Mouse (Mus musculus): ENCODE results near the gene Casp8ap2. TPM values are rescaled to one million over a fixed set of nuclear protein-coding genes. Genes with fewer than 3 reads are reported as not detected.
A peak's percentile ranks its signal among the peaks of the same experiment; 100 is the strongest.

Gene Casp8ap2
- polyA plus RNA-seq, 1 experiment from 2014 or later, result 55.9 TPM

- no peak overlapping the region for H3K4me2 ChIP-seq
Observed at GRCm38 (mm10) chr4:32586596-32586995, 28.7 kb upstream of the Casp8ap2 start.

DNA sequence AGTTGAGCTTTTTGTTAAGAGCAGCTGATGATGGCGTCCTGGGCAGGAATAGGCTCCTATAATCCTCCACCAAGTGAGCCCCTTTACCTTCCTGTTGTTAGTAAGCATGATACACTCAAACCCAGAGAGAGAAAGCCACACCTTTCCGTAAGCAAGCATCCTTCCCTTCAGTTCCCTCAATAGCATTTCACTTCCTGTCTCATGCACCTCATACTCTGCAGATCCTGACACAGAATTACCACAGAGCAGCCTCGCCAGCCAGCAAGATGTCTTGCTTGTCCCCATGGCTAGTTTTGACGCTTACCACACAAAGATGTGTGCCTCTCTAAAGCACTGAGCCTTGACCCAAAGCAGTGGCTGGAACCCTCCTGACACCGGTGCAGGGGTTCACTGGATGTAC, 27.7 kb upstream of the Casp8ap2 start:
- Histone ChIP-seq H3K4me1 (no peaks in the 10 kb centered on the region), H3K4me3 (replicated peaks) (no peak overlapping the region), H3K27ac (no peak overlapping the region), H3K4me2 (no peak overlapping the region), H3K9me3 (no peaks in the 10 kb centered on the region), H3K36me3 (no peaks in the 10 kb centered on the region), H3K9ac (no peak overlapping the region), H3K27me3 (replicated peaks) (no peaks in the 10 kb centered on the region)
- no peak for ATAC-seq (ENCODE audit: insufficient read depth, low FRiP score, low read depth)
- 78% methylated on average over 5 of the region's 5 CpGs for WGBS

More at GRCm38 (mm10) chr4:32586596-32586995, 28.7 kb upstream of the Casp8ap2 start:
- WGBS, result 10% methylated on average over 9 of the region's 9 CpGs
- Histone ChIP-seq H3K4me1 (no peaks in the 10 kb centered on the region), H3K4me3 (replicated peaks) (no peak overlapping the region), H3K9ac (no peak overlapping the region), H3K27ac (no peak overlapping the region), H3K9me3 (no peaks in the 10 kb centered on the region), H3K27me3 (replicated peaks) (no peaks in the 10 kb centered on the region), H3K36me3 (no peaks in the 10 kb centered on the region)
- no peak for ATAC-seq (ENCODE audit: insufficient read depth, low FRiP score, low read depth)

DNA sequence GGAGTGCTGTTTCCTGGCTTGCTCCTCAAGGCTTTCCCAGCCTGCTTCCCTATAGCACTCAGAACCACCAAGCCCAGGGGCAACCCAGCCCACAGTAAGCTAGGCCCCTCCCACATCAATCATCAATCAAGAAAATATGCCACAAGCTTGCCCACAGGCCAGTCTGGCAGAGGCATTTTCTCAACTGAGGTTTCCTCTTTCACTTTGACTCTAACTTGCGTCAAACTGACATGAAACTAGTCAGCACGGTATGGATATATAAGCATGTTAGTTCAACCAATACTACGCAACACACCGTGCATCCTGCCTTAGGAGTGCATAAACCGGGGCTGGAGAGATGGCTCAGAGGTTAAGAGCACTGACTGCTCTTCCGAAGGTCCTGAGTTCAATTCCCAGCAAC, 27.0 kb upstream of the Casp8ap2 start:
- Histone ChIP-seq H3K36me3 (no peaks in the 10 kb centered on the region), H3K9ac (no peak overlapping the region), H3K4me1 (no peaks in the 10 kb centered on the region), H3K27me3 (replicated peaks) (no peaks in the 10 kb centered on the region), H3K4me3 (replicated peaks) (no peak overlapping the region), H3K27ac (no peak overlapping the region), H3K4me2 (no peak overlapping the region), H3K9me3 (no peaks in the 10 kb centered on the region)
- ATAC-seq (ENCODE audit: insufficient read depth, low FRiP score, low read depth), result no peak
- 79% methylated on average over 6 of the region's 6 CpGs for WGBS

- WGBS, result 21% methylated on average over 12 of the region's 12 CpGs
- H3K4me2 ChIP-seq, result no peak overlapping the region
- H3K4me1 ChIP-seq, result no peaks in the 10 kb centered on the region
- no peak for ATAC-seq (ENCODE audit: insufficient read depth, low FRiP score, low read depth)
- H3K9ac ChIP-seq, result no peak overlapping the region
- H3K27ac ChIP-seq, result no peak overlapping the region
- no peaks in the 10 kb centered on the region for H3K36me3 ChIP-seq
- H3K27me3 ChIP-seq (replicated peaks), result no peaks in the 10 kb centered on the region
- no peaks in the 10 kb centered on the region for H3K9me3 ChIP-seq
- H3K4me3 ChIP-seq (replicated peaks), result no peak overlapping the region
Observed at GRCm38 (mm10) chr4:32601135-32601534, 14.1 kb upstream of the Casp8ap2 start.

DNA sequence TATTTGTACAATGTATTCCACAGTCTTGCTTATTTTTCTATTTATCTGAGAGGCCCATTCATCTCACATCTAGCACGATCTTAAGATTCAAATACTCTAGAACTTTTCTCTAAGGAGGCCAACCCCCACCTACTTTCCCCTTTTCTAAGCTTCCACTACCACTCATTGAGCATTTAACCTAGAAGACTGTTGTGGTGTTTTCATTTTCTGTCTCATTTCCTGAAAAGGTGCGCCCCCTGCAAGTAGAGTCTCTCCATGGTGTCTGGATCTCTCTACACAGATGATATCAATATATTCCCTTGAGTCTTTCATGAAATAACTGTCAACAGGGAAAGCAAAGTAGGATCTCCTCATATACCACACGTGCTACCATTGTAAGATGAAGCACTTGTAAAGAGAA, 12.6 kb upstream of the Casp8ap2 start, which contains the start of gene Gja10:
Gene Gja10 (minus strand): TSS at position 101 of the 400 bp plus-strand sequence.
- no peaks in the 10 kb centered on the region for H3K27me3 ChIP-seq (replicated peaks)

GRCm38 (mm10) chr4:32621637-32622036, 6.4 kb downstream of the Casp8ap2 start:
- H3K4me1 ChIP-seq, result peaks cover 7% of the 10 kb centered on the region; the same call in 1 of the 2 replicates
- H3K4me3 ChIP-seq (replicated peaks), result no peak overlapping the region
- no peak overlapping the region for H3K4me2 ChIP-seq
- no peak overlapping the region for H3K27ac ChIP-seq
- H3K36me3 ChIP-seq, result no peaks in the 10 kb centered on the region
- no peaks in the 10 kb centered on the region for H3K9me3 ChIP-seq
- no peak for ATAC-seq (ENCODE audit: insufficient read depth, low FRiP score, low read depth)
- no peaks in the 10 kb centered on the region for H3K27me3 ChIP-seq (replicated peaks)
- no peak overlapping the region for H3K9ac ChIP-seq

More for the DNA sequence above, 12.6 kb upstream of the Casp8ap2 start, which contains the start of gene Gja10:
- H3K9ac ChIP-seq, result no peak within 1 kb of the TSS
- H3K4me1 ChIP-seq, result no peaks in the 10 kb centered on the region
- 62% methylated on average over 3 of the region's 3 CpGs for WGBS
- no peak within 1 kb of the TSS for H3K4me3 ChIP-seq (replicated peaks)
- H3K4me2 ChIP-seq, result no peak within 1 kb of the TSS
- no peak within 1 kb of the TSS for H3K27ac ChIP-seq
- H3K36me3 ChIP-seq, result no peaks in the 10 kb centered on the region
- no peak for ATAC-seq (ENCODE audit: insufficient read depth, low FRiP score, low read depth)
- no peaks in the 10 kb centered on the region for H3K9me3 ChIP-seq

- Histone ChIP-seq H3K36me3 (0 out of 2 replicates have a peak, but pooled peaks cover 7% of the 10 kb centered on the region), H3K4me3 (replicated peaks) (no peak overlapping the region), H3K27ac (no peak overlapping the region), H3K9me3 (no peaks in the 10 kb centered on the region), H3K9ac (no peak overlapping the region), H3K4me2 (no peak overlapping the region), H3K4me1 (no peaks in the 10 kb centered on the region), H3K27me3 (replicated peaks) (no peaks in the 10 kb centered on the region)
- WGBS, result 58% methylated on average over 5 of the region's 5 CpGs
- no peak for ATAC-seq (ENCODE audit: insufficient read depth, low FRiP score, low read depth)
Observed at GRCm38 (mm10) chr4:32651669-32652068, 36.4 kb downstream of the Casp8ap2 start.

- Histone ChIP-seq H3K36me3 (0 out of 2 replicates have a peak, but pooled peaks cover 4% of the 10 kb centered on the region), H3K27me3 (replicated peaks) (no peaks in the 10 kb centered on the region), H3K9ac (no peak overlapping the region), H3K4me3 (replicated peaks) (peak overlapping the region; percentile 96), H3K4me2 (peak overlapping the region; percentile 53), H3K4me1 (no peaks in the 10 kb centered on the region; the same call in 1 of the 2 replicates), H3K27ac (peak overlapping the region; percentile 64), H3K9me3 (no peaks in the 10 kb centered on the region)
- 55% methylated on average over 11 of the region's 11 CpGs for whole genome bisulfite sequencing
- no peak for ATAC-seq (ENCODE audit: insufficient read depth, low FRiP score, low read depth)
Observed at GRCm38 (mm10) chr4:32656146-32656904, 41.1 kb downstream of the Casp8ap2 start.

- H3K4me3 ChIP-seq (replicated peaks), result peak within 1 kb of the TSS; percentile 96
- 0 out of 2 replicates have a peak, but pooled peaks cover 4% of the 10 kb centered on the region for H3K36me3 ChIP-seq
- H3K27ac ChIP-seq, result peak within 1 kb of the TSS; percentile 64
- peak within 1 kb of the TSS; percentile 53 for H3K4me2 ChIP-seq
- no peaks in the 10 kb centered on the region; the same call in 1 of the 2 replicates for H3K4me1 ChIP-seq
- no peaks in the 10 kb centered on the region for H3K27me3 ChIP-seq (replicated peaks)
- no peaks in the 10 kb centered on the region for H3K9me3 ChIP-seq
- peak within 1 kb of the TSS; percentile 47 for H3K9ac ChIP-seq
- peak; percentile 80; the same call in 1 of the 2 replicates for ATAC-seq (ENCODE audit: insufficient read depth, low FRiP score, low read depth)
- under 1% methylated on average over 68 of the region's 68 CpGs for WGBS
Observed at GRCm38 (mm10) chr4:32656918-32657662, 41.8 kb downstream of the Casp8ap2 start, which contains the start of gene Mdn1. Gene Mdn1 (plus strand): TSS chr4:32657119.

- Histone ChIP-seq H3K27me3 (replicated peaks) (no peaks in the 10 kb centered on the region), H3K4me2 (no peak overlapping the region), H3K4me3 (replicated peaks) (no peak overlapping the region), H3K9me3 (no peaks in the 10 kb centered on the region), H3K9ac (no peak overlapping the region), H3K27ac (no peak overlapping the region), H3K4me1 (no peaks in the 10 kb centered on the region), H3K36me3 (peaks cover 14% of the 10 kb centered on the region)
- WGBS, result 80% methylated on average over 4 of the region's 4 CpGs
- no peak for ATAC-seq (ENCODE audit: insufficient read depth, low FRiP score, low read depth)
Observed at GRCm38 (mm10) chr4:32665843-32666242, 50.6 kb downstream of the Casp8ap2 start.

- Histone ChIP-seq H3K27ac (no peak overlapping the region), H3K9ac (no peak overlapping the region), H3K4me3 (replicated peaks) (no peak overlapping the region), H3K27me3 (replicated peaks) (no peaks in the 10 kb centered on the region), H3K4me1 (no peaks in the 10 kb centered on the region), H3K36me3 (peaks cover 21% of the 10 kb centered on the region), H3K4me2 (no peak overlapping the region), H3K9me3 (no peaks in the 10 kb centered on the region)
- no peak for ATAC-seq (ENCODE audit: insufficient read depth, low FRiP score, low read depth)
- WGBS, result 100% methylated on average over 1 of the region's 1 CpGs
Observed at GRCm38 (mm10) chr4:32668291-32668690, 53.0 kb downstream of the Casp8ap2 start.

GRCm38 (mm10) chr4:32669825-32670224, 54.6 kb downstream of the Casp8ap2 start:
- H3K4me1 ChIP-seq, result no peaks in the 10 kb centered on the region
- H3K27me3 ChIP-seq (replicated peaks), result no peaks in the 10 kb centered on the region
- no peak for ATAC-seq (ENCODE audit: insufficient read depth, low FRiP score, low read depth)
- H3K4me2 ChIP-seq, result no peak overlapping the region
- no peak overlapping the region for H3K4me3 ChIP-seq (replicated peaks)
- H3K9me3 ChIP-seq, result no peaks in the 10 kb centered on the region
- 79% methylated on average over 2 of the region's 2 CpGs for WGBS
- H3K9ac ChIP-seq, result no peak overlapping the region
- peaks cover 28% of the 10 kb centered on the region for H3K36me3 ChIP-seq
- H3K27ac ChIP-seq, result no peak overlapping the region
